In the genomic region with DNA sequence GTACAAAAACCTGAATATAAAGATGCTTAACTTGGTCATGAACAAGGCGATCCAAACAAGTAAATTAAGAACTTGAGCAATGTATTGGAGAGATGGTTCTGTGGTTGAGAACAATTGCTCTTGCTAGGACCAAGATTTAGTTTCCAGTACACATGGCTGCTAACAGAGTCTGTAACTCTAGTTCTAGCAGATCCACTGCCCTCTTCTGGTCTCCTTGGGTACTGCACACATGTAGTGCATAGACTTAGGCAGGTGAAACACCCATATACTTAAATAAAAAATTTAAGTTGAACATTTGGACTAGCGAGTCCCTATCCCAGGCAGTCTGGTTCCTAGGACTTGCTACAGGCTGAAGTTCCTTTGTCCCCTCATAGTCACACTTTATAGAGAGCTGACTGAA, we compare ENCODE assay signal across 1 mouse cellular context.
TF ChIP-seq lines count a peak whose summit lies in the region.

No protein-coding gene starts in this region.

TF ChIP-seq in MEL, 35 proteins besides CTCF, POLR2A, EP300 and RAD21:
- TF ChIP-seq RCOR1 (IDR thresholded peaks at IDR 0.05; ENCODE audit: low read depth, low read length), result no peak
- TF ChIP-seq MEF2A (IDR thresholded peaks at IDR 0.05; ENCODE audit: extremely low read depth, insufficient replicate concordance, low read depth, low read length, poor library complexity, severe bottlenecking), result no peak
- TF ChIP-seq NRF1 (IDR thresholded peaks at IDR 0.05; ENCODE audit: insufficient read depth, low read depth, low read length, poor library complexity, severe bottlenecking), result no peak
- TF ChIP-seq TBP (IDR thresholded peaks at IDR 0.05; ENCODE audit: low read depth, low read length), result no peak
- no peak for TF ChIP-seq ETS1 (IDR thresholded peaks at IDR 0.05; ENCODE audit: low read depth, low read length)
- TF ChIP-seq USF1 (IDR thresholded peaks at IDR 0.05; ENCODE audit: low read depth, low read length), result no peak
- TF ChIP-seq POLR2AphosphoS2 (IDR thresholded peaks at IDR 0.05; ENCODE audit: low read length), result no peak
- TF ChIP-seq POLR2AphosphoS5 (IDR thresholded peaks at IDR 0.05; ENCODE audit: borderline replicate concordance, low read depth, low read length), result no peak
- no peak for TF ChIP-seq TAL1 (IDR thresholded peaks at IDR 0.05; ENCODE audit: low read length)
- TF ChIP-seq MAZ (IDR thresholded peaks at IDR 0.05; ENCODE audit: low read depth, low read length), result no peak
- no peak for TF ChIP-seq KAT2A (conservative IDR thresholded peaks at IDR 0.05; ENCODE audit: low read depth, low read length)
- TF ChIP-seq USF2 (IDR thresholded peaks at IDR 0.05; ENCODE audit: borderline replicate concordance in 1 of 2, insufficient read depth in 1 of 2, low read depth in 1 of 2, low read length in 2 of 2), result no peak
